Mouse (Mus musculus) heart, postnatal 0 days (tissue): ENCODE data around the gene Tssk4. TPM values are rescaled to one million over a fixed set of nuclear protein-coding genes. Genes with fewer than 3 reads are reported as not detected.

ENCODE experiments used
- ATAC-seq: fragments of 200-750 bp; cut with Nextera tagmentation; 2 replicates; pipeline ENCODE4 v1.8.0; 2017; ENCODE audit warnings: low read depth, moderate number of reproducible peaks, moderate library complexity; ENCODE audit not compliant: insufficient read depth
- DNase-seq: peaks from one replicate; pipeline ENCODE4 v3.0.0-alpha.2; 2016; ENCODE audit warnings: low spot score
- H3K27ac ChIP-seq: fragments of 300-500 bp; sonication (generic); 2 replicates; pipeline ENCODE4 v1.5.1; 2014; ENCODE audit warnings: low read depth, mild to moderate bottlenecking
- H3K27me3 ChIP-seq: fragments of 300-500 bp; sonication (generic); 2 replicates; pipeline ENCODE4 v1.6.1; 2014; ENCODE audit warnings: low read length, mixed read lengths; ENCODE audit not compliant: control insufficient read depth, insufficient read depth
- H3K36me3 ChIP-seq: fragments of 300-500 bp; sonication (generic); replicated peaks from 2 replicates; pipeline ENCODE4 v1.6.1; 2014; ENCODE audit warnings: low read length, mixed read lengths; ENCODE audit not compliant: control insufficient read depth, insufficient read depth
- H3K4me1 ChIP-seq: fragments of 300-500 bp; sonication (generic); 2 replicates; pipeline ENCODE4 v1.6.1; 2014; ENCODE audit warnings: antibody characterized with exemption; ENCODE audit not compliant: control insufficient read depth, insufficient read depth
- H3K4me2 ChIP-seq: fragments of 300-500 bp; sonication (generic); 2 replicates; pipeline ENCODE4 v1.6.1; 2014; ENCODE audit warnings: low read depth, mild to moderate bottlenecking, low read length, moderate library complexity
- H3K4me3 ChIP-seq: fragments of 300-500 bp; sonication (generic); 2 replicates; pipeline ENCODE4 v1.5.1; 2014; ENCODE audit warnings: low read depth, low read length
- H3K9ac ChIP-seq: fragments of 300-500 bp; sonication (generic); replicated peaks from 2 replicates; pipeline ENCODE4 v1.6.1; 2014; ENCODE audit warnings: low read depth, low read length, mixed read lengths
- H3K9me3 ChIP-seq: fragments of 300-500 bp; sonication (generic); replicated peaks from 2 replicates; pipeline ENCODE4 v1.6.1; 2016; ENCODE audit warnings: low read length; ENCODE audit not compliant: control insufficient read depth
- CTCF ChIP-seq: IDR thresholded peaks from 2 replicates; pipeline ENCODE4 v1.5.1; 2016; ENCODE audit warnings: antibody characterized with exemption, control low read depth, low read depth
- EP300 ChIP-seq: IDR thresholded peaks from 2 replicates; pipeline ENCODE4 v1.6.1; 2016; ENCODE audit warnings: antibody characterized with exemption, low read depth
- WGBS: fragments of 180-500 bp; shearing (Covaris S2); extraction: QIAGEN DNeasy Blood & Tissue Kit; methylation state at CpG from one replicate; pipeline ENCODE4 v1.1.7; 2014; 5-methylcytosine and 5-hydroxymethylcytosine counted together
- polyA plus RNA-seq: library from polyadenylated mRNA; unstranded; fragments of >200 nt; fragmentation: Nextera tagmentation; extraction: Ambion mirVana; gene quantifications from 2 replicates; pipeline ENCODE4 v1.2.1, GENCODE M21; 2015
- total RNA-seq: library from RNA; depleted of rRNA; stranded (reverse); fragments of >200 nt; gene quantifications from 2 replicates; pipeline ENCODE4 v1.2.3, GENCODE M21; 2014; ENCODE audit warnings: low replicate concordance

The Tssk4 gene
- total and polyA plus RNA-seq, 2 experiments from 2014 or later = 0.31 TPM; not detected in 1

GRCm38 (mm10) chr14:55618486-55619195 lies 31.3 kb upstream of the Tssk4 start:
- no peak overlapping the region for H3K9ac ChIP-seq
- no peak for DNase-seq
- H3K27ac ChIP-seq = no peak overlapping the region

GRCm38 (mm10) chr14:55628077-55628827 lies 21.7 kb upstream of the Tssk4 start:
- Histone ChIP-seq H3K9me3 (no peaks in the 10 kb centered on the region), H3K9ac (no peak overlapping the region), H3K4me1 (no peaks in the 10 kb centered on the region), H3K27me3 (no peaks in the 10 kb centered on the region), H3K4me2 (no peak overlapping the region), H3K27ac (no peak overlapping the region), H3K36me3 (peaks cover 85% of the 10 kb centered on the region), H3K4me3 (no peak overlapping the region)
- DNase-seq = no peak
- 79% methylated on average over 27 of the region's 27 CpGs for WGBS
- TF ChIP-seq CTCF (no peak), EP300 (no peak)
- ATAC-seq = 0 out of 2 replicates have a peak, but pooled peaks have one; percentile 26

More at GRCm38 (mm10) chr14:55618486-55619195, 31.3 kb upstream of the Tssk4 start:
- no peak for TF ChIP-seq EP300
- TF ChIP-seq CTCF = no peak
- WGBS = 38% methylated on average over 22 of the region's 22 CpGs
- Histone ChIP-seq H3K9me3 (no peaks in the 10 kb centered on the region), H3K4me1 (no peaks in the 10 kb centered on the region; the same call in 1 of the 2 replicates), H3K27me3 (no peaks in the 10 kb centered on the region), H3K36me3 (no peaks in the 10 kb centered on the region), H3K4me3 (no peak overlapping the region), H3K4me2 (peak overlapping the region; percentile 48)
- no peak for ATAC-seq

- peaks cover 95% of the 10 kb centered on the region for H3K36me3 ChIP-seq
Measured at GRCm38 (mm10) chr14:55629312-55629711, 20.7 kb upstream of the Tssk4 start.

GRCm38 (mm10) chr14:55634874-55635522 lies 15.0 kb upstream of the Tssk4 start:
- Histone ChIP-seq H3K27ac (peak overlapping the region; percentile 56), H3K9ac (peak overlapping the region; percentile 63), H3K4me1 (peaks cover 6% of the 10 kb centered on the region; the same call in 1 of the 2 replicates), H3K27me3 (no peaks in the 10 kb centered on the region), H3K4me2 (peak overlapping the region; percentile 96), H3K4me3 (peak overlapping the region; percentile 66), H3K36me3 (peaks cover 79% of the 10 kb centered on the region), H3K9me3 (no peaks in the 10 kb centered on the region)
- DNase-seq (no peak), ATAC-seq (peak; percentile 17; the same call in 1 of the 2 replicates)
- no peak for TF ChIP-seq EP300
- TF ChIP-seq CTCF = no peak
- WGBS = 3% methylated on average over 22 of the region's 23 CpGs

More at GRCm38 (mm10) chr14:55629312-55629711, 20.7 kb upstream of the Tssk4 start:
- no peaks in the 10 kb centered on the region for H3K9me3 ChIP-seq
- no peaks in the 10 kb centered on the region for H3K4me1 ChIP-seq
- TF ChIP-seq EP300 = no peak
- TF ChIP-seq CTCF = peak; percentile 68
- ATAC-seq = no peak
- 46% methylated on average over 5 of the region's 5 CpGs for WGBS
- H3K27me3 ChIP-seq = no peaks in the 10 kb centered on the region
- no peak overlapping the region for H3K4me2 ChIP-seq
- no peak overlapping the region for H3K4me3 ChIP-seq
- H3K9ac ChIP-seq = no peak overlapping the region
- no peak for DNase-seq
- H3K27ac ChIP-seq = no peak overlapping the region

- no peaks in the 10 kb centered on the region for H3K27me3 ChIP-seq
- H3K9ac ChIP-seq = peak within 1 kb of the TSS; percentile 63
- peaks cover 79% of the 10 kb centered on the region for H3K36me3 ChIP-seq
- ATAC-seq (peak; percentile 89), DNase-seq (peak; percentile 89)
- no peaks in the 10 kb centered on the region for H3K9me3 ChIP-seq
- peak within 1 kb of the TSS; percentile 56 for H3K27ac ChIP-seq
- H3K4me3 ChIP-seq = peak within 1 kb of the TSS; percentile 66
- peaks cover 6% of the 10 kb centered on the region; the same call in 1 of the 2 replicates for H3K4me1 ChIP-seq
- peak within 1 kb of the TSS; percentile 96 for H3K4me2 ChIP-seq
- TF ChIP-seq CTCF (no peak), EP300 (peak; percentile 79; the same call in 1 of the 2 replicates)
- under 1% methylated on average over 33 of the region's 33 CpGs for WGBS
Measured at GRCm38 (mm10) chr14:55635523-55636007, 14.4 kb upstream of the Tssk4 start, which contains the start of gene Ipo4. TSS of gene Ipo4 (minus strand) at chr14:55635957.
